Mouse (Mus musculus): ENCODE measurements around the gene Serpina7.

Gene Serpina7

GRCm38 (mm10) chrX:139085077-139085476 lies at the start of gene Serpina7:
Gene Serpina7 (minus strand): TSS chrX:139085236.
- in situ Hi-C loops (cut with MboI; ENCODE audit: unreplicated experiment in 2 of 2) = no loop called here

- in situ Hi-C loops (cut with MboI; ENCODE audit: unreplicated experiment in 2 of 2) = no loop called here
These were observed 49.0 kb upstream of the Serpina7 start for GRCm38 (mm10) chrX:139134031-139134430.

- in situ Hi-C loops (cut with MboI; ENCODE audit: unreplicated experiment in 2 of 2) = no loop called here
These were observed 12.2 kb upstream of the Serpina7 start for GRCm38 (mm10) chrX:139097197-139097596.

- in situ Hi-C loops (cut with MboI; ENCODE audit: unreplicated experiment in 2 of 2) = no loop called here
These were observed 907 bp upstream of the Serpina7 start, which contains the start of gene 4930513O06Rik for GRCm38 (mm10) chrX:139085943-139086342. Gene 4930513O06Rik (plus strand): TSS chrX:139086243.

GRCm38 (mm10) chrX:139078493-139078892 lies 6.5 kb downstream of the Serpina7 start:
- in situ Hi-C loops (cut with MboI; ENCODE audit: unreplicated experiment in 2 of 2) = no loop called here

- in situ Hi-C loops (cut with MboI; ENCODE audit: unreplicated experiment in 2 of 2) = no loop called here
These were observed 21.0 kb downstream of the Serpina7 start for GRCm38 (mm10) chrX:139064078-139064477.

GRCm38 (mm10) chrX:139053149-139053548 lies 31.9 kb downstream of the Serpina7 start:
- in situ Hi-C loops (cut with MboI; ENCODE audit: unreplicated experiment in 2 of 2) = no loop called here

- in situ Hi-C loops (cut with MboI; ENCODE audit: unreplicated experiment in 2 of 2) = no loop called here
These were observed 33.1 kb downstream of the Serpina7 start for GRCm38 (mm10) chrX:139051976-139052375.

GRCm38 (mm10) chrX:139041148-139041547 lies 43.9 kb downstream of the Serpina7 start:
- in situ Hi-C loops (cut with MboI; ENCODE audit: unreplicated experiment in 2 of 2) = no loop called here

- in situ Hi-C loops (cut with MboI; ENCODE audit: unreplicated experiment in 2 of 2) = no loop called here
These were observed 45.7 kb downstream of the Serpina7 start for GRCm38 (mm10) chrX:139039314-139039713.

- in situ Hi-C loops (cut with MboI; ENCODE audit: unreplicated experiment in 2 of 2) = no loop called here
These were observed 47.4 kb downstream of the Serpina7 start for GRCm38 (mm10) chrX:139037666-139038065.
